In genomic region chr3:124474291-124474690, GRCm38 (mm10) we compare ENCODE assay signal across 18 mouse cellular contexts. TPM values are rescaled to one million over a fixed set of nuclear protein-coding genes. Genes with fewer than 3 reads are reported as not detected.
A peak's percentile ranks its signal among the peaks of the same experiment; 100 is the strongest.
DNase-seq lines count a peak whose midpoint lies in the region.
"Had no signal": no experiment of that assay in that cellular context is flagged by ENCODE, and none has a peak within 500 bp of the region (broad histone marks: within the 10 kb centered on the region; RNA-seq: fewer than 3 reads in every experiment).

No protein-coding gene starts in this region.

- peak; percentile 67 for DNase-seq in 416B (ENCODE audit: low read depth)
- DNase-seq in adrenal gland, adult 2 months, result peak; percentile 55
- peak; percentile 41 for DNase-seq in adrenal gland, postnatal 10 days
- DNase-seq in adrenal gland, postnatal 25 days, result peak; percentile 3

RNA-seq across cellular contexts. Expression of gene 1700006A11Rik, which starts 48.5 kb away (rescaled TPM):
- not detected for total RNA-seq in adrenal gland, adult 2 months (2021)
- not detected in 2 replicates for polyA plus RNA-seq in adrenal gland, adult 2 months (2012; rRNA removed)
- not detected for total RNA-seq in adrenal gland, postnatal 10 days (2021)
- not detected in 2 replicates for total RNA-seq in adrenal gland, postnatal 25 days (2021)
- total RNA-seq: adrenal gland, adult 18-20 months; ES-E14; forebrain, postnatal 0 days; gastrocnemius, adult 18-20 months; MEL had no signal
- polyA plus RNA-seq: C2C12; cerebellum, adult 2 months; cortical plate, adult 2 months; embryonic facial prominence, embryonic 10.5 days; embryonic facial prominence, embryonic 12.5 days; embryonic facial prominence, embryonic 14.5 days; forebrain, embryonic 11.5 days; forebrain, embryonic 13.5 days; forebrain, embryonic 15.5 days; forebrain, postnatal 0 days had no signal

Comparison
In these comparisons a context has a peak if more than half of its experiments do, and no peak if none do; other contexts are left out.
1. Peak in every context shown above with its lines: DNase-seq.
2. DNase-seq: peak in every context shown above with its lines; median percentile 67 in 416B; 55 in adrenal gland, adult 2 months; 41 in adrenal gland, postnatal 10 days; 3 in adrenal gland, postnatal 25 days.